Mouse (Mus musculus) gastrocnemius, postnatal 36 days (tissue): ENCODE measurements at regions not wholly inside any gene's neighbourhood (a gene's known extent, or its start where the extent isn't known, plus 50 kb on each side); places are given as distances from the start of the nearest gene placed in this dataset.

ENCODE experiments used
- DNase-seq, 2 experiments: peaks; one replicate each; pipeline ENCODE4 v3.0.0; 2022
- intact Hi-C: fragments of 180-260 bp; cut with DNase I; formaldehyde crosslinking; loops from one replicate; pipeline ENCODE4 v1.15.1; 2025

GRCm38 (mm10) chr3:56660594-56660993 lies 477.1 kb upstream of the Nbea start:
- no peak for DNase-seq

GRCm38 (mm10) chr3:56647313-56647712 lies 463.8 kb upstream of the Nbea start:
- intact Hi-C loops: no loop called here
- no peak for DNase-seq

More at GRCm38 (mm10) chr3:56660594-56660993, 477.1 kb upstream of the Nbea start:
- intact Hi-C loops: no loop called here
